Mouse (Mus musculus): ENCODE measurements around the gene 9230102O04Rik.

Gene 9230102O04Rik

DNA sequence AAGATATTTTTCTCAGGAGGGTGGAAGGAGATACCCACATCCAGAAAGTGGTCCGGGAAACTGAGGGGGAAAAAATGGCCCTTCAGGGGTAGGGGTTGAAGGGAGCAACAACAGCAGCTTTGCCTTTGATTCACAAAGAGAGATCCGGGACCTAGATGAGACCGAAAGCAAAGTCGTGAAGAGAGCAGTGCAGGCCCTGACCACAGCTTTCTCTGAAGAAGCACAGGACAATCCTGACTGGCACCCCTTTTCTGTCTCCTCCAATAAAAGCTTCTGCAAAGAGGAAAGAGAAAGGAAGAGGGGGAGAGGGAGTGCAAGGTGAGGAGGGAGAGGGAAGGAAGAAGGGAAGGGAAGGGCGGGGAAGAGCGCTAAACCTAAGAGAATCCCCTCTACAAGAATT, 17.5 kb downstream of the 9230102O04Rik start:
- DNase-seq, result no peak

DNA sequence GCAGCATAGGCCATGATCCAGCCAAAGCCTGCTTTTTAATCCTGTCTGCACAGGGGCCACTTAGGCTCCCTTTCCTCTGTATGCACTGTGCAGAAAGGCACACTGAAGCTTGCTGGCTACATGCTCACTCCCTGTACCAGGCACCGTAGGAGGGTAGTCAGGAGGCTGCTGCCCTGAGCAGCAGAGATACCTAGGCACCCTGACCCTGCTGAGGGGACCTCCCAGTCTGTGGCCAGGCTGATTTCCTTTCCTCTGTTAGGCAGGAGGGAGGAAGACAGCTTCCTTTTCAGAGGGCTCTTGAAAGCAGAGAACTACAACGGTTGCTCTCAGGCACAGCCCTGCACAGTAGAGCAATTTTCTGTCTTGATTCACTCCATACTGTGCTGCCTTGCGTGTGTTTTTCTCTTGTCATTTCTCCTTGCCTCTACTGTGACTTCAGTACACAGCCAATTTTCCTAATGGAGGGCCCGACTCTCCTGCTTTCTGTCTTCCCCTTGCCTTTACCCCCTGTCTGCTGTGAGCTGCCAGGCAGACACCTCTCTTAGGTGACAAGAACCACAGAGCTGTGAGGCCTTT, 18.1 kb downstream of the 9230102O04Rik start:
- DNase-seq, result no peak

DNA sequence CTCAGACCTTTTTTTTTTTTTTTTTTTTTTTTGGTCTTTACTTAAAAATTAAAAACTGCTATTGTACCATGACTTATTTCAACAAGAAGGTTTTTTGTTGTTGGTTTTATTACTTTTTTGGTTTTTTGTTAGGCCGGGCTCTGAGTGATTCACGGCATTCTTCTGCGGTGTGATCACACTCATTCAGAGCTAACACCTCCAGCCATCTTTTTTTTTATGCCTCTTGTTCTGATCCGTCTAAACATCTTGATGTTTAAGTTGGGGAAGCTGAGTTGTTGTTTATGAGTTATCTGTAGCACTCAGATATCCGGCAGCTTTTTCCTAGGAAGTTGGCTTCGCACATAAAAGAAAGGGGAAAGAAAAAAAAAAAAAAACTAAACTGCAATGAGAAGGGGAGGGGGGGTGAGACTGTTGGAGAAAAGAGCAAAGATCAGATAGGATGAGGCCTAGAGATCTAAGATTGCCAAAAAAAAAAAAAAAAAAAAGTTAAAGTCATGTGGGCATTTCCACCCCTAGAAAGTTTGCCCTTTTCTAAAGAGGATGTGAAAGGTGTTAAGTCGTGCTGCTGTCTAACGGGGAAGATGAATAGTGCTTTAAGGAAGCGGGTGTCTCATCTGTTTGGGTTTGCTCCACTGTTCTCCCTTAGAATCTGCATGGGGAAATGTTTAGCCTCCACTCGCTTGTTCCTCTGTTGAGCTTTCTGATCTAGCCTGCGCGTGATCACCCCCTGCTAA, 22.1 kb downstream of the 9230102O04Rik start:
- no peak for DNase-seq

DNA sequence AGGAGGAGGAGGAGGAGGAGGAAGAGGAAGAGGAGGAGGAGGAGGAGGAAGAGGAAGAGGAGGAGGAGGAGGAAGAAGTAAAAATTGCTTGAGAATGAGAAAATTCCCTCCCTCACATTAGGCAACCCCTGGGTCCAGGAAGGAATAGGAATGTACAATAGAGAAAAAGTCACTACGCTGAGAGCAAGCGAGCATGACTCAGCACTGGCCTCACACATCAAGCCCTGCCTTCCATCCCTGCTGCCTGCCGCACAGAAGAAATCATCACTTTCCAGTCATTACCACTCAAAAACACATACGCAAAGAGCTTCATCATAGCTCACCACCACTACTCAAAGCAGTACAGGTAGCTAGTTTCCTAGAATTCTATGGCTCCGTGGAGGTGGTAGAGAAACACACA, 28.6 kb downstream of the 9230102O04Rik start:
- no peak for DNase-seq

DNA sequence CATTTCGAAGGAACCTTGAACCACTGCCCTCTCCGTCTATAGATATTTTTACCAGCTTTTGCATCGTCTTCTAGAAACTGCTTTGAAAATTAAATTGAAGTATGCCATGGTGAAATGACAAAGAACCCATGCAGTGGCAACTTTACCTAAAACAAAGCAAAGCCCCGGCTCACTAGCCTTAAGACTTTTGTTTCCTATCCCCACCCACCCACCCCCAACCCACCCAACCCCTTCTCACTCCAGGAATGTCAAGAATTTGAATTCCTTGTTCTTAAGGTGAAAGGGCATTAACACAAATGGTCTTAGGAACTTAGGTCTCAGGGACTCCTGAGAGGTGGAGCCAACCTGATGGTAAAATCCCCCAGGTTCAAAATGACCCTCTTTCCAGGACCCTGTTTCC, 33.5 kb downstream of the 9230102O04Rik start:
- no peak for DNase-seq

DNA sequence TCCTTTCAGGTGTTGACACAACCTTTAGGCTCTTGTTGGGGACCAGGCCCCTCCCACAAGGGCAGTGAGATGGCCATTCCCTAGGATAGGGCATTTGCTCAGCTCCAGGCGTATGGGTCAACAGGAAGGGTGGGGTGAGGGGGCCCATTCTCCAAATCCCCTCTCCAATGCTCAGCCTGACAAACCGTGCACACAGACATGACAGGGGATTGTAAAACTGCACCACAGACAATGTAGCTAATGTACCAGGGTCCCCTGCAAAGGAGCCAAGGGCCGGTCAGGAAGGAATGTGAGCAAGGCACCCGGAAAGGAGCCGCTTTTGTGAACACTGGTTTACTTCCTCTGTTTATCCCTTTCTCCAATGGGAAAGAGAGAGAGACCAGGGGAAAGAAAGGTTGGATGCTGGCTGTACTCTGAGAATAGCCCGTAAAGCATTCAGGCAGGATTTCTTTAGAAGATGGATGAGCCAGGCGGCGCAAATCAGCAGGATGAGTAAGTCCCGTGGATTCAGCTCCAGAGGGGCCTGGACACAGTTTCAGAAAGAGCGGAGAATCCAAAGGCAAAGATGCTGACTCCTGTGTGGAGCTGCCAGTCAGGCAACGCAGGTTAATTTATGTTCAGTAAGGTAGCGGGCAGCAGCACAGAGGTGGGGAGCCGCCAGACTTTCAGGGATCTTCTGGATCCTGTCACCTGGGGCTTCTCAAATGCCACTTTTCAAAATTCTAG, 36.3 kb downstream of the 9230102O04Rik start:
- DNase-seq, result no peak

DNA sequence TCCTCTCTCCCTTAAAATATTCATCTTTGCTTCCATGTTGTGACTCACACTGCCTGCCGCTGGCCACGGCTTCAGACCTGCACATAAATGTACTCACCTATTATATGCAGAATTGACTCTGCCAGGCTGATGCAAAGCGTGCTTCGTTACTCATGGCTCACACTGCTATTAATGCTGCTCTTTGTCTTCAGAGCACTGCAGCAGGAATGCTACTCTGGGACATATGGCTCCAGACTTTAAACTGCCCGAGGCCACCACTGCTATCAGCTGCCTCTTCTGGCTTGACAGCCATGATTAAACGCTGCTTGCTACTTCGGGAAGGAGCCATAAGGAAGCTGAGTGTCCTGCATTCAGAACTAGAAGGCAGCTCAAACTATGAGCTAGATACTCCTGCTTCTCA, 54.1 kb downstream of the 9230102O04Rik start:
- DNase-seq, result no peak

DNA sequence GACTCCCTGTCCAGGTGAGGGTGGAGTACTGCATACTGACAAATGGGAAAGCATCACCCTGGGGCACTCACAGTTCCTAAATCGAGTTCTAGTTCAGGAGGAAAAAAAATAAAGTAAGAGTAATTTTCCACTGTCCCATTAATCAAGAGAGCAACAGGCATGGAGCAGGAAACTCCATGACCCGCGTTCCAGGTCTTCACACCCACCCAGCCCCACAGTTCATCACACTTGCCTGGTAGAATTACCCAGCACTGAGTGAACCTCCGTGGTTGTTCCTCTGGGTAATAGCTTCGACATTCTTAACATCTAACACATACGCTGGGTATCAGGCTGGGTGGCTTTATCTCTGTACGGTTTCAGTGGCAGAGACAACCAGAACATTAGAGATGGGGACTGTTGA, 55.6 kb downstream of the 9230102O04Rik start:
- no peak for DNase-seq

Data from cerebellum, postnatal 25 days (tissue).